Mouse (Mus musculus): ENCODE data around the gene Ccl3.

- TF ChIP-seq CTCF (conservative IDR thresholded peaks at IDR 0.05; ENCODE audit: low read length) = no peak
- no peak for TF ChIP-seq NANOG (IDR thresholded peaks at IDR 0.05; ENCODE audit: borderline replicate concordance, low read length)
Observed at GRCm38 (mm10) chr11:83636742-83637235, 12.4 kb downstream of the Ccl3 start.

All from E14TG2a.4 (cell line).